Mouse (Mus musculus): ENCODE measurements around the gene M1ap.

DNA sequence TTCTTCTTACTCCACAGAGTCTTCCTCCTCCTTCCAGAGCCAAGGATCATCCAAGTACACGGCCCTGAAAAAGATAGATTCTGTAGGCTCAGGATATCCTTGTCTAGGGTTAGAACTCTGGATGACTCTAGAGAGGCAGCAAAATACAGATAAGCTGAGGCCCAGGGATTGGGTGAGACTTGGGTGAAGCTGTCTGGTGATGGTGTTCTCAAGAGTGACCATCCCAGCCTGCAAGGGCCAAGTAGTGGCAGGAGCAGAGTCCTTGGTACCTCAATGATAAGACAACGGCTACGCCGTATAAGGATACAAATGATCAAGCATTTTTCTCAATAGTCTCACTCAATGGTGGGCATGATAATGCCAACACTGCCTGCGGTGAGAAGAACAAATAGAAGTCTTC is 57.1 kb downstream of the M1ap start:
- peak; percentile 46; the same call in 1 of the 2 replicates for TF ChIP-seq GATA1 (IDR thresholded peaks at IDR 0.05; ENCODE audit: low read length)
- TF ChIP-seq TAL1 (IDR thresholded peaks at IDR 0.05; ENCODE audit: low read length), result no peak

Data from erythroblast, embryonic 14.5 days (primary cell).